ENCODE assay signal across 8 mouse cellular contexts in the genomic region with DNA sequence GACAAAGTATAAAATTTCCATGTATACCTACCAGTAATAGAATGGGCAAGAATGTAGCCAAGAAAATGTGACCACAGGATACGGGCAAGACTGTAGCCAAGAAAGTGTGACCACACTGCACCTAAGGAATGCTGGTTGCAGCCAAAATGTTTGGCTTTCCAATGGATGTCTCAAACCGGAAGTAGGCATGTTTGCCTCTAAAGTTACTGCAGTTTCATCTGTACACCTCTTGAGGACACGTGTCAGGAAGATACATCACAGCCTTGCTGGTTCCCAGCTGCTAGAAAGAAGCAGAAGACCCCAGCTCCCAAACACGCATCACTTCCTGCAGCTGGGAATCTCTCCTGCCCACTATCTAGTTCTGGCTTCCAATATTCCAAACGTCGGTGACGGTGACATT. TPM values are rescaled to one million over a fixed set of nuclear protein-coding genes. Genes with fewer than 3 reads are reported as not detected.
A peak's percentile ranks its signal among the peaks of the same experiment; 100 is the strongest.
DNase-seq lines count a peak whose midpoint lies in the region; ATAC-seq and TF ChIP-seq lines count a peak whose summit lies in the region.

No protein-coding gene starts in this region.

- H3K9ac ChIP-seq in liver, adult 2 months (ENCODE audit: low read depth, low read length): peak overlapping the region; percentile 52
- H3K9ac ChIP-seq in intestine, embryonic 14.5 days (ENCODE audit: low read length): peak overlapping the region; percentile 60
- peak overlapping the region; percentile 70 for H3K9ac ChIP-seq in midbrain, embryonic 16.5 days (ENCODE audit: low read depth, low read length)

- no peak for TF ChIP-seq CTCF in liver, adult 2 months (IDR thresholded peaks at IDR 0.05; ENCODE audit: low read depth, low read length)

- 28% methylated on average over 7 of the region's 7 CpGs for WGBS in liver, adult 2 months
- 35% methylated on average over 7 of the region's 7 CpGs for WGBS in intestine, embryonic 14.5 days
- whole genome bisulfite sequencing in midbrain, embryonic 16.5 days: 53% methylated on average over 7 of the region's 7 CpGs

- H3K4me3 ChIP-seq in liver, adult 2 months (ENCODE audit: insufficient read depth, low read depth, low read length): peak overlapping the region; percentile 72
- H3K4me3 ChIP-seq in brown adipose tissue, adult 24 weeks (ENCODE audit: insufficient read depth, low read depth, low read length): peak overlapping the region; percentile 94
- H3K4me3 ChIP-seq in intestine, embryonic 14.5 days (ENCODE audit: low read depth, low read length): peak overlapping the region; percentile 46
- H3K4me3 ChIP-seq in midbrain, embryonic 16.5 days (ENCODE audit: low read depth, low read length): peak overlapping the region; percentile 42

- H3K9me3 ChIP-seq in intestine, embryonic 14.5 days (ENCODE audit: control insufficient read depth, low read length): no peaks in the 10 kb centered on the region
- H3K9me3 ChIP-seq in midbrain, embryonic 16.5 days (replicated peaks; ENCODE audit: control insufficient read depth, low read length, poor library complexity, severe bottlenecking): no peaks in the 10 kb centered on the region

- peak; percentile 5; the same call in 1 of the 2 replicates for ATAC-seq in intestine, embryonic 14.5 days (replicated peaks; ENCODE audit: low FRiP score, low TSS enrichment, low read depth)
- no peak for ATAC-seq in midbrain, embryonic 16.5 days

- TF ChIP-seq POLR2A in liver, adult 2 months (IDR thresholded peaks at IDR 0.05; ENCODE audit: extremely low read depth, insufficient read depth, low read length): no peak

- peak overlapping the region; percentile 58 for H3K4me2 ChIP-seq in intestine, embryonic 14.5 days (ENCODE audit: low read length)
- peak overlapping the region; percentile 65 for H3K4me2 ChIP-seq in midbrain, embryonic 16.5 days (ENCODE audit: low read length)

- no peaks in the 10 kb centered on the region for H3K27me3 ChIP-seq in liver, adult 2 months (ENCODE audit: control insufficient read depth, insufficient read depth, low read length)
- no peaks in the 10 kb centered on the region for H3K27me3 ChIP-seq in intestine, embryonic 14.5 days (replicated peaks; ENCODE audit: control insufficient read depth, insufficient read depth, low read length)
- no peaks in the 10 kb centered on the region for H3K27me3 ChIP-seq in midbrain, embryonic 16.5 days (ENCODE audit: control insufficient read depth, insufficient read depth, low read depth, low read length)

- peaks cover 2% of the 10 kb centered on the region; the same call in 1 of the 2 replicates for H3K36me3 ChIP-seq in liver, adult 2 months (ENCODE audit: control insufficient read depth, insufficient read depth, low read length)
- peaks cover 9% of the 10 kb centered on the region; the same call in 1 of the 2 replicates for H3K36me3 ChIP-seq in intestine, embryonic 14.5 days (ENCODE audit: control insufficient read depth, insufficient read depth, low read length)
- H3K36me3 ChIP-seq in midbrain, embryonic 16.5 days (ENCODE audit: control insufficient read depth, insufficient read depth, low read length): peaks cover 16% of the 10 kb centered on the region

- no peak for DNase-seq in liver, adult 2 months (ENCODE audit: extremely low read depth, low read depth, low spot score)
- DNase-seq in liver: no peak
- peak; percentile 55 for DNase-seq in intestine, embryonic 14.5 days (ENCODE audit: low spot score)
- DNase-seq in gastrocnemius, adult 8-10 months (ENCODE audit: low spot score in 2 of 2): no peak
- DNase-seq in spleen, adult 18-20 months: no peak
- DNase-seq in urinary bladder, postnatal 10 days (ENCODE audit: low spot score): no peak

- peaks cover 5% of the 10 kb centered on the region for H3K4me1 ChIP-seq in liver, adult 2 months (ENCODE audit: control insufficient read depth, insufficient read depth, low read length)
- H3K4me1 ChIP-seq in brown adipose tissue, adult 24 weeks (ENCODE audit: control insufficient read depth, insufficient read depth, insufficient read length, low read length): peaks cover 3% of the 10 kb centered on the region; the same call in 1 of the 2 replicates
- H3K4me1 ChIP-seq in intestine, embryonic 14.5 days (replicated peaks; ENCODE audit: control insufficient read depth, insufficient read depth, low read length): peaks cover 6% of the 10 kb centered on the region
- peaks cover 6% of the 10 kb centered on the region for H3K4me1 ChIP-seq in midbrain, embryonic 16.5 days (ENCODE audit: control insufficient read depth, insufficient read depth, low read length)

- no peaks in the 10 kb centered on the region for H3K79me2 ChIP-seq in liver, adult 2 months (ENCODE audit: control insufficient read depth, insufficient read depth, low read length)

- H3K27ac ChIP-seq in liver, adult 2 months (replicated peaks; ENCODE audit: insufficient read depth, low read depth, low read length): peak overlapping the region; percentile 49; the same call in 1 of the 2 replicates
- no peak overlapping the region for H3K27ac ChIP-seq in brown adipose tissue, adult 24 weeks (replicated peaks; ENCODE audit: low read depth, low read length)
- H3K27ac ChIP-seq in intestine, embryonic 14.5 days (ENCODE audit: low read depth): peak overlapping the region; percentile 19
- peak overlapping the region; percentile 60 for H3K27ac ChIP-seq in midbrain, embryonic 16.5 days (ENCODE audit: low read length)

RNA-seq across cellular contexts. Expression of gene Ppcdc, which starts 0.8 kb away (rescaled TPM):
- 10.9 and 11.3 TPM in 2 replicates for total RNA-seq in liver, adult 2 months (2014; rRNA removed)
- polyA plus RNA-seq in liver, adult 2 months (2012; rRNA removed): 25.2 and 42.4 TPM in 2 replicates
- polyA plus RNA-seq in brown adipose tissue, adult 24 weeks (2012; ENCODE audit: insufficient read depth, insufficient read length, missing spikeins): 16.5 and 22.5 TPM in 2 replicates
- polyA plus RNA-seq in intestine, embryonic 14.5 days (2014; fragmentation: Nextera tagmentation; extraction: Ambion mirVana): 27.5 and 29.2 TPM in 2 replicates
- 24.0 and 25.5 TPM in 2 replicates for polyA plus RNA-seq in midbrain, embryonic 16.5 days (2015; fragmentation: Nextera tagmentation; extraction: Ambion mirVana)
- 10 to 100 TPM in 1 of 4 experiments, 1 to 10 TPM in 3; 7.0 to 10.8 (median 7.6) TPM for total RNA-seq in gastrocnemius, adult 8-10 months (2022)

RNA-seq across cellular contexts. Expression of gene Scamp5, which starts 28.8 kb away (rescaled TPM):
- total RNA-seq in liver, adult 2 months (2014; rRNA removed): 10.3 and 12.7 TPM in 2 replicates
- 13.7 and 18.2 TPM in 2 replicates for polyA plus RNA-seq in liver, adult 2 months (2012; rRNA removed)
- 5.2 and 5.5 TPM in 2 replicates for polyA plus RNA-seq in brown adipose tissue, adult 24 weeks (2012; ENCODE audit: insufficient read depth, insufficient read length, missing spikeins)
- polyA plus RNA-seq in intestine, embryonic 14.5 days (2014; fragmentation: Nextera tagmentation; extraction: Ambion mirVana): 13.1 and 13.7 TPM in 2 replicates
- polyA plus RNA-seq in midbrain, embryonic 16.5 days (2015; fragmentation: Nextera tagmentation; extraction: Ambion mirVana): 168 and 191 TPM in 2 replicates
- 1 to 10 TPM in 1 of 4 experiments, under 1 TPM in 3; 0.34 to 1.3 (median 0.76) TPM for total RNA-seq in gastrocnemius, adult 8-10 months (2022)

Comparison
In these comparisons a context has a peak if more than half of its experiments do, and no peak if none do; other contexts are left out.
1. H3K4me3 ChIP-seq: peak in every context shown above with its lines; median percentile 94 in brown adipose tissue, adult 24 weeks; 72 in liver, adult 2 months; 46 in intestine, embryonic 14.5 days; 42 in midbrain, embryonic 16.5 days.